In genomic region chr8:111735335-111735761, GRCm38 (mm10) we compare ENCODE assay signal across 9 mouse cellular contexts. TPM values are rescaled to one million over a fixed set of nuclear protein-coding genes. Genes with fewer than 3 reads are reported as not detected.
DNase-seq lines count a peak whose midpoint lies in the region; ATAC-seq lines count a peak whose summit lies in the region.
"Had no signal": no experiment of that assay in that cellular context is flagged by ENCODE, and none has a peak within 500 bp of the region (broad histone marks: within the 10 kb centered on the region; RNA-seq: fewer than 3 reads in every experiment).

No protein-coding gene starts in this region.

- H3K4me1 ChIP-seq in hindbrain, embryonic 10.5 days (replicated peaks), result peaks cover 100% of the 10 kb centered on the region
- H3K4me1 ChIP-seq in hindbrain, embryonic 16.5 days (ENCODE audit: control insufficient read depth, insufficient read depth, low read depth, low read length), result peaks cover 78% of the 10 kb centered on the region
- H3K4me1 ChIP-seq in embryonic facial prominence, embryonic 14.5 days (ENCODE audit: control insufficient read depth, insufficient read depth, low read length), result peaks cover 66% of the 10 kb centered on the region
- peaks cover 92% of the 10 kb centered on the region for H3K4me1 ChIP-seq in hindbrain, embryonic 12.5 days
- H3K4me1 ChIP-seq in limb, embryonic 15.5 days, result peaks cover 80% of the 10 kb centered on the region

- H3K27ac ChIP-seq in hindbrain, embryonic 10.5 days, result peak overlapping the region; percentile 93
- no peak overlapping the region for H3K27ac ChIP-seq in hindbrain, embryonic 16.5 days (ENCODE audit: low read depth, low read length)
- no peak overlapping the region; the same call in 1 of the 2 replicates for H3K27ac ChIP-seq in embryonic facial prominence, embryonic 14.5 days (replicated peaks; ENCODE audit: low read depth, low read length)
- H3K27ac ChIP-seq in hindbrain, embryonic 12.5 days, result peak overlapping the region; percentile 76
- H3K27ac ChIP-seq in limb, embryonic 15.5 days, result peak overlapping the region; percentile 19; the same call in 1 of the 2 replicates

- no peak for ATAC-seq in hindbrain, embryonic 16.5 days
- ATAC-seq in embryonic facial prominence, embryonic 14.5 days (ENCODE audit: low read depth), result no peak
- ATAC-seq in hindbrain, embryonic 12.5 days (ENCODE audit: low FRiP score), result no peak
- no peak for ATAC-seq in limb, embryonic 15.5 days (ENCODE audit: insufficient number of reproducible peaks, low FRiP score, low TSS enrichment, low read depth)

- H3K4me3 ChIP-seq in hindbrain, embryonic 10.5 days, result peak overlapping the region; percentile 20; the same call in 1 of the 2 replicates
- H3K4me3 ChIP-seq in hindbrain, embryonic 16.5 days (ENCODE audit: low read length), result no peak overlapping the region
- no peak overlapping the region for H3K4me3 ChIP-seq in embryonic facial prominence, embryonic 14.5 days (ENCODE audit: low read depth, low read length)
- H3K4me3 ChIP-seq in hindbrain, embryonic 12.5 days, result no peak overlapping the region
- no peak overlapping the region for H3K4me3 ChIP-seq in limb, embryonic 15.5 days

- H3K4me2 ChIP-seq in hindbrain, embryonic 16.5 days (ENCODE audit: low read length), result no peak overlapping the region
- H3K4me2 ChIP-seq in embryonic facial prominence, embryonic 14.5 days (ENCODE audit: low read depth, low read length), result no peak overlapping the region
- H3K4me2 ChIP-seq in hindbrain, embryonic 12.5 days (replicated peaks), result 0 out of 2 replicates have a peak overlapping the region, but pooled peaks have one; percentile 2
- no peak overlapping the region for H3K4me2 ChIP-seq in limb, embryonic 15.5 days

- no peaks in the 10 kb centered on the region for H3K27me3 ChIP-seq in hindbrain, embryonic 10.5 days (ENCODE audit: insufficient read depth, poor library complexity, severe bottlenecking)
- no peaks in the 10 kb centered on the region for H3K27me3 ChIP-seq in hindbrain, embryonic 16.5 days (replicated peaks; ENCODE audit: control insufficient read depth, insufficient read depth, low read length)
- H3K27me3 ChIP-seq in embryonic facial prominence, embryonic 14.5 days (replicated peaks; ENCODE audit: control insufficient read depth, insufficient read depth, low read length), result no peaks in the 10 kb centered on the region
- no peaks in the 10 kb centered on the region for H3K27me3 ChIP-seq in hindbrain, embryonic 12.5 days
- H3K27me3 ChIP-seq in limb, embryonic 15.5 days, result no peaks in the 10 kb centered on the region

- H3K36me3 ChIP-seq in hindbrain, embryonic 10.5 days, result peaks cover 20% of the 10 kb centered on the region; the same call in 1 of the 2 replicates
- H3K36me3 ChIP-seq in hindbrain, embryonic 16.5 days (ENCODE audit: control insufficient read depth, insufficient read depth, low read length), result no peaks in the 10 kb centered on the region
- H3K36me3 ChIP-seq in embryonic facial prominence, embryonic 14.5 days (ENCODE audit: control insufficient read depth, insufficient read depth, low read length), result no peaks in the 10 kb centered on the region
- H3K36me3 ChIP-seq in hindbrain, embryonic 12.5 days, result no peaks in the 10 kb centered on the region
- no peaks in the 10 kb centered on the region; the same call in 1 of the 2 replicates for H3K36me3 ChIP-seq in limb, embryonic 15.5 days
- H3K36me3 ChIP-seq: G1E had no signal

- 59% methylated on average over 8 of the region's 8 CpGs for WGBS in hindbrain, embryonic 10.5 days
- WGBS in hindbrain, embryonic 16.5 days, result 65% methylated on average over 8 of the region's 8 CpGs
- 56% methylated on average over 8 of the region's 8 CpGs for WGBS in embryonic facial prominence, embryonic 14.5 days
- 61% methylated on average over 8 of the region's 8 CpGs for WGBS in hindbrain, embryonic 12.5 days
- 58% methylated on average over 8 of the region's 8 CpGs for WGBS in limb, embryonic 15.5 days

- H3K9ac ChIP-seq in hindbrain, embryonic 16.5 days (ENCODE audit: low read depth, low read length), result no peak overlapping the region
- 0 out of 2 replicates have a peak overlapping the region, but pooled peaks have one; percentile 36 for H3K9ac ChIP-seq in embryonic facial prominence, embryonic 14.5 days (ENCODE audit: low read depth, low read length)
- peak overlapping the region; percentile 32 for H3K9ac ChIP-seq in hindbrain, embryonic 12.5 days
- H3K9ac ChIP-seq in limb, embryonic 15.5 days, result no peak overlapping the region

- no peak for DNase-seq in hindbrain, embryonic 10.5 days (ENCODE audit: low spot score)
- DNase-seq in embryonic facial prominence, embryonic 14.5 days (ENCODE audit: low spot score), result no peak
- DNase-seq in retina, embryonic 14.5 days (ENCODE audit: low spot score), result no peak
- no peak for DNase-seq in spleen, postnatal 36 days (ENCODE audit: low spot score in 2 of 2)
- no peak for DNase-seq in ovary, postnatal 14 days (ENCODE audit: low spot score)

- H3K9me3 ChIP-seq in hindbrain, embryonic 10.5 days, result no peaks in the 10 kb centered on the region
- no peaks in the 10 kb centered on the region for H3K9me3 ChIP-seq in hindbrain, embryonic 16.5 days (ENCODE audit: control insufficient read depth, low read length)
- no peaks in the 10 kb centered on the region for H3K9me3 ChIP-seq in embryonic facial prominence, embryonic 14.5 days (ENCODE audit: control insufficient read depth, low read length)
- H3K9me3 ChIP-seq in hindbrain, embryonic 12.5 days (replicated peaks), result no peaks in the 10 kb centered on the region
- H3K9me3 ChIP-seq in limb, embryonic 15.5 days, result no peaks in the 10 kb centered on the region
- H3K9me3 ChIP-seq: G1E had no signal

RNA-seq across cellular contexts. Expression of gene Bcar1, which starts 8.3 kb away (rescaled TPM):
- 61.6 and 63.9 TPM in 2 replicates for polyA plus RNA-seq in hindbrain, embryonic 10.5 days (2016; fragmentation: Nextera tagmentation; extraction: Ambion mirVana)
- 37.6 and 50.0 TPM in 2 replicates for polyA plus RNA-seq in hindbrain, embryonic 16.5 days (2015; fragmentation: Nextera tagmentation; extraction: Ambion mirVana)
- 34.9 and 35.3 TPM in 2 replicates for polyA plus RNA-seq in embryonic facial prominence, embryonic 14.5 days (2014; fragmentation: Nextera tagmentation; extraction: Ambion mirVana)
- polyA plus RNA-seq in hindbrain, embryonic 12.5 days (2016; fragmentation: Nextera tagmentation; extraction: Ambion mirVana), result 50.7 and 56.5 TPM in 2 replicates
- 35.3 and 35.4 TPM in 2 replicates for polyA plus RNA-seq in limb, embryonic 15.5 days (2015; fragmentation: Nextera tagmentation; extraction: Ambion mirVana)

RNA-seq across cellular contexts. Expression of gene Ctrb1, which starts 44.5 kb away (rescaled TPM):
- polyA plus RNA-seq in hindbrain, embryonic 10.5 days (2016; fragmentation: Nextera tagmentation; extraction: Ambion mirVana), result not detected in 2 replicates
- not detected in 2 replicates for polyA plus RNA-seq in hindbrain, embryonic 16.5 days (2015; fragmentation: Nextera tagmentation; extraction: Ambion mirVana)
- polyA plus RNA-seq in embryonic facial prominence, embryonic 14.5 days (2014; fragmentation: Nextera tagmentation; extraction: Ambion mirVana), result not detected in 2 replicates
- polyA plus RNA-seq in hindbrain, embryonic 12.5 days (2016; fragmentation: Nextera tagmentation; extraction: Ambion mirVana), result not detected in 2 replicates
- 0.28 and 1.6 TPM in 2 replicates for polyA plus RNA-seq in limb, embryonic 15.5 days (2015; fragmentation: Nextera tagmentation; extraction: Ambion mirVana)
- polyA plus RNA-seq: G1E had no signal

Comparison
In these comparisons a context has a peak if more than half of its experiments do, and no peak if none do; other contexts are left out.
1. H3K27ac ChIP-seq: peak in hindbrain, embryonic 10.5 days (single experiment), hindbrain, embryonic 12.5 days (single experiment) and limb, embryonic 15.5 days (single experiment); none in hindbrain, embryonic 16.5 days (single experiment) and embryonic facial prominence, embryonic 14.5 days (single experiment).
2. H3K9ac ChIP-seq: peak in embryonic facial prominence, embryonic 14.5 days (single experiment) and hindbrain, embryonic 12.5 days (single experiment); none in hindbrain, embryonic 16.5 days (single experiment) and limb, embryonic 15.5 days (single experiment).